Mouse (Mus musculus): Measurements from ENCODE around the gene Kif3b. TPM values are rescaled to one million over a fixed set of nuclear protein-coding genes. Genes with fewer than 3 reads are reported as not detected.
"Not testable (repeated sequence)": the region's sequence is repeated elsewhere in the genome, so short reads cannot be mapped to it uniquely, and the experiment has no call there.

Gene Kif3b
- polyA plus RNA-seq, 1 experiment from 2014 or later: 4.8 TPM

- Histone ChIP-seq H3K27me3 (ENCODE audit: insufficient read depth, low read length) (no peaks in the 10 kb centered on the region), H3K27ac (ENCODE audit: low read depth) (no peak overlapping the region), H3K4me1 (ENCODE audit: insufficient read depth) (no peaks in the 10 kb centered on the region), H3K9me3 (ENCODE audit: low read depth, low read length) (no peaks in the 10 kb centered on the region), H3K4me3 (ENCODE audit: low read depth, low read length) (no peak overlapping the region), H3K4me2 (no peak overlapping the region), H3K9ac (no peak overlapping the region), H3K36me3 (ENCODE audit: insufficient read depth) (peaks cover 54% of the 10 kb centered on the region)
- DNase-seq (no peak), ATAC-seq (ENCODE audit: insufficient read depth) (no peak)
- no peak for TF ChIP-seq CTCF (IDR thresholded peaks at IDR 0.05; ENCODE audit: low read depth)
- 83% methylated on average over 7 of the region's 7 CpGs for WGBS
Observed at GRCm38 (mm10) chr2:153263053-153263452, 28.2 kb upstream of the Kif3b start.

DNA sequence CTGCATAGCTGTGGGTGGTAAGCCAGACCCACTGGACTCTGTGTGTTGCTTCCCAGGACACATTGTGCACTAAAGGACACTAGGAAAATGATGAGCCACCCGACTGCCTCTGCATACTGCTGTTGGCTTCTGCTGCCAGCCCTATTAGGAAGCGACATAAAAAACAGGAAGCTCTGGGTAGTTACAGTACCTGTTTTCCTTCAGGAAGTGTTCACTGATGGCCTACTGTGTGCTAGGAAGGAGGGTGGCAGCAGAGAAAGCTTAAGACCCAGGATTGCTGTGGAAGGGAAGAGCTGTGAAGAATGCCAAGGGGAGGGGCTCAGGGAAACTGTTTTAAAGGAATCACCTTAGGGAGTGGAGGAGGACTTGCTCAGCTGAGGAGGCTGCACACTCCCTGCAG is 23.9 kb upstream of the Kif3b start:
- 88% methylated on average over 2 of the region's 2 CpGs for WGBS
- Histone ChIP-seq H3K36me3 (ENCODE audit: insufficient read depth) (peaks cover 35% of the 10 kb centered on the region), H3K27me3 (ENCODE audit: insufficient read depth, low read length) (no peaks in the 10 kb centered on the region), H3K9ac (no peak overlapping the region), H3K4me2 (no peak overlapping the region), H3K27ac (ENCODE audit: low read depth) (no peak overlapping the region), H3K4me3 (ENCODE audit: low read depth, low read length) (no peak overlapping the region), H3K9me3 (ENCODE audit: low read depth, low read length) (no peaks in the 10 kb centered on the region), H3K4me1 (ENCODE audit: insufficient read depth) (no peaks in the 10 kb centered on the region)
- TF ChIP-seq CTCF (IDR thresholded peaks at IDR 0.05; ENCODE audit: low read depth): no peak
- DNase-seq: no peak
- ATAC-seq (ENCODE audit: insufficient read depth): no peak

GRCm38 (mm10) chr2:153270231-153270915 is 20.8 kb upstream of the Kif3b start:
- peak; percentile 62; the same call in 1 of the 2 replicates for ATAC-seq (ENCODE audit: insufficient read depth)
- H3K4me2 ChIP-seq; H3K4me1 ChIP-seq (ENCODE audit: insufficient read depth); H3K9ac ChIP-seq; DNase-seq; H3K9me3 ChIP-seq (ENCODE audit: low read depth, low read length); H3K27me3 ChIP-seq (ENCODE audit: insufficient read depth, low read length); H3K4me3 ChIP-seq (ENCODE audit: low read depth, low read length); H3K27ac ChIP-seq (ENCODE audit: low read depth): not testable (repeated sequence)
- peaks cover 12% of the 10 kb centered on the region for H3K36me3 ChIP-seq (ENCODE audit: insufficient read depth)
- 52% methylated on average over 8 of the region's 8 CpGs for WGBS

DNA sequence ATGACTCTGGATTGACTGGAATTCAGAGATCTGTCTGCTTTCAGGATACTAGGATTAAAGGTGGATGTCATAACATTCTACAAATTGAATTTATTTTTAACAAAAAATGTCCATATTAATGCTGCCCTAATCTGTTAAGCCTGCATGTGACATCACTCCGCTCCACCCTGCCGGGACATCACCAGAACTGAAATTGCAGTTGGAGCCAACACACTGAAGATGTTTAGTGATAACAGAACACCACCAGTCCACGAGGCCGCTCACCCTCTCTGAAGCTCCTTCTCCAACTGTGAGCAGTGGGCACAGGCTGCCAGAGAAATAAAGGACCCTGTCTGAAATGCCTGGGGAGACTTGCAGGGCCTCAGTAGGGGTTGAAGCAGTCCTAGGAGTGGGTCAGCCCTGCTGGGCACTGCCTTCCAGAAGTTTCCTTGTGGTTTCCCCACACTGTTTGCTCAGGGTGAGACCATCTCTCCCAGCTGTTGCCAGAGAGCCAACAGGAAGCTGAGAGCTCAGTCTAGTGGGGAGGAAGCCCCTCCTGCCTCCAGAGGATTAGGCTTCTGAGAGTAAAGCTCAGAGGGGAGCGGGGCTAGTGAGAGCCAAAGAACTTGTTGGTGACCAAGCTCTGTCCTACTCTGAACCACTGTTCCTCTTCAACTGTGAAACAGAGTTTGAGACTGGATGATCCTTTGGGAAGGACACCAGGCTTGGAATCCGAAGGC is 16.9 kb upstream of the Kif3b start:
- ATAC-seq (ENCODE audit: insufficient read depth); H3K9ac ChIP-seq: not testable (repeated sequence)

DNA sequence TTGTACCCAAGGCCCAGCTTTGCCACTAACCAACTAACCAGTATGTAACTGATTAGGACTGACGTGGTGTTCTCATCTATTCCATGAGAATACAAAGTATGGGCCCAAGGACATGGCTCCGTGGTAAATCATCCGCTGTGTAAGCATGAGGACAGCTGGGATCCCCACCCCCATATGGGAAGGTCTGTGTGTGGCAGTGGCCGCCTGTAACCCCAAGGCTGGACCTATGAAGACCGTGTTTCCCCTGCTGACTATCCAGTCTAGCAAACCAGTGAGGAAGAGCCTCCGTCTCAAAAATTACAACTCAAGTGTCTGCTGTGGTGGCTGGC is 16.3 kb upstream of the Kif3b start:
- Histone ChIP-seq H3K9me3 (ENCODE audit: low read depth, low read length) (no peaks in the 10 kb centered on the region), H3K36me3 (ENCODE audit: insufficient read depth) (no peaks in the 10 kb centered on the region), H3K27me3 (ENCODE audit: insufficient read depth, low read length) (no peaks in the 10 kb centered on the region), H3K9ac (no peak overlapping the region), H3K4me2 (no peak overlapping the region), H3K4me3 (ENCODE audit: low read depth, low read length) (no peak overlapping the region), H3K4me1 (ENCODE audit: insufficient read depth) (no peaks in the 10 kb centered on the region), H3K27ac (ENCODE audit: low read depth) (no peak overlapping the region)
- DNase-seq (no peak), ATAC-seq (ENCODE audit: insufficient read depth) (no peak)
- no peak for TF ChIP-seq CTCF (IDR thresholded peaks at IDR 0.05; ENCODE audit: low read depth)
- 73% methylated on average over 6 of the region's 6 CpGs for WGBS

More for the DNA sequence above, 16.9 kb upstream of the Kif3b start:
- H3K27ac ChIP-seq (ENCODE audit: low read depth); H3K36me3 ChIP-seq (ENCODE audit: insufficient read depth); H3K4me1 ChIP-seq (ENCODE audit: insufficient read depth); H3K9me3 ChIP-seq (ENCODE audit: low read depth, low read length); H3K4me2 ChIP-seq; H3K4me3 ChIP-seq (ENCODE audit: low read depth, low read length); H3K27me3 ChIP-seq (ENCODE audit: insufficient read depth, low read length); DNase-seq: not testable (repeated sequence)
- 63% methylated on average over 6 of the region's 6 CpGs for WGBS

- not testable (repeated sequence) for H3K9me3 ChIP-seq (ENCODE audit: low read depth, low read length); H3K4me3 ChIP-seq (ENCODE audit: low read depth, low read length); ATAC-seq (ENCODE audit: insufficient read depth); H3K9ac ChIP-seq; DNase-seq; H3K4me2 ChIP-seq; H3K4me1 ChIP-seq (ENCODE audit: insufficient read depth); H3K36me3 ChIP-seq (ENCODE audit: insufficient read depth); H3K27me3 ChIP-seq (ENCODE audit: insufficient read depth, low read length); H3K27ac ChIP-seq (ENCODE audit: low read depth)
- 75% methylated on average over 3 of the region's 3 CpGs for WGBS
Observed at GRCm38 (mm10) chr2:153275577-153275976, 15.6 kb upstream of the Kif3b start.

- Histone ChIP-seq H3K4me1 (ENCODE audit: insufficient read depth) (no peaks in the 10 kb centered on the region), H3K27me3 (ENCODE audit: insufficient read depth, low read length) (no peaks in the 10 kb centered on the region), H3K4me3 (ENCODE audit: low read depth, low read length) (no peak overlapping the region), H3K4me2 (no peak overlapping the region), H3K27ac (ENCODE audit: low read depth) (no peak overlapping the region), H3K9me3 (ENCODE audit: low read depth, low read length) (no peaks in the 10 kb centered on the region), H3K9ac (no peak overlapping the region), H3K36me3 (ENCODE audit: insufficient read depth) (no peaks in the 10 kb centered on the region)
- no peak for DNase-seq
- WGBS: 84% methylated on average over 8 of the region's 8 CpGs
- TF ChIP-seq CTCF (IDR thresholded peaks at IDR 0.05; ENCODE audit: low read depth): no peak
- no peak for ATAC-seq (ENCODE audit: insufficient read depth)
Observed at GRCm38 (mm10) chr2:153276440-153276839, 14.8 kb upstream of the Kif3b start.

All from lung, embryonic 14.5 days (tissue).